Mouse (Mus musculus) liver, adult 2 months (tissue): ENCODE results near the gene Tmub1. TPM values are rescaled to one million over a fixed set of nuclear protein-coding genes. Genes with fewer than 3 reads are reported as not detected.

ENCODE experiments used
- DNase-seq: peaks from one replicate; pipeline ENCODE4 v3.0.0-alpha.2; 2011; ENCODE audit warnings: low read depth, low spot score; ENCODE audit errors: extremely low read depth
- H3K27ac ChIP-seq: fragments of 200-500 bp; replicated peaks from 2 replicates; pipeline ENCODE4 v1.5.1; 2012; ENCODE audit warnings: low read depth, mild to moderate bottlenecking, control low read depth, inconsistent platforms, low read length; ENCODE audit not compliant: insufficient read depth
- H3K27me3 ChIP-seq: fragments of 200-500 bp; 2 replicates; pipeline ENCODE4 v1.6.1; 2012; ENCODE audit warnings: mild to moderate bottlenecking, moderate library complexity, low read length, inconsistent platforms; ENCODE audit not compliant: control insufficient read depth, insufficient read depth
- H3K36me3 ChIP-seq: fragments of 200-500 bp; 2 replicates; pipeline ENCODE4 v1.6.1; 2012; ENCODE audit warnings: low read length, inconsistent platforms; ENCODE audit not compliant: control insufficient read depth, insufficient read depth
- H3K4me1 ChIP-seq: fragments of 200-500 bp; 2 replicates; pipeline ENCODE4 v1.6.1; 2011; ENCODE audit warnings: low read length; ENCODE audit not compliant: control insufficient read depth, insufficient read depth
- H3K4me3 ChIP-seq: fragments of 200-500 bp; 2 replicates; pipeline ENCODE4 v1.5.1; 2011; ENCODE audit warnings: low read depth, mild to moderate bottlenecking, control low read depth, low read length, moderate library complexity; ENCODE audit not compliant: insufficient read depth
- H3K79me2 ChIP-seq: fragments of 200-500 bp; 2 replicates; pipeline ENCODE4 v1.6.1; 2012; ENCODE audit warnings: inconsistent platforms, mild to moderate bottlenecking, low read length, moderate library complexity; ENCODE audit not compliant: control insufficient read depth, insufficient read depth
- H3K9ac ChIP-seq: fragments of 200-500 bp; 2 replicates; pipeline ENCODE4 v1.6.1; 2012; ENCODE audit warnings: low read depth, mild to moderate bottlenecking, control low read depth, inconsistent platforms, low read length
- CTCF ChIP-seq: fragments of 200-500 bp; IDR thresholded peaks from 2 replicates; pipeline ENCODE4 v1.5.1; 2011; ENCODE audit warnings: low read depth, low read length, control low read depth
- POLR2A ChIP-seq: fragments of 200-500 bp; IDR thresholded peaks from 2 replicates; pipeline ENCODE4 v1.6.1; 2011; ENCODE audit warnings: low read length, control low read depth; ENCODE audit not compliant: insufficient read depth; ENCODE audit errors: extremely low read depth
- WGBS: fragments of 180-500 bp; shearing (Covaris S2); methylation state at CpG from one replicate; pipeline ENCODE4 v1.1.7; 2018; 5-methylcytosine and 5-hydroxymethylcytosine counted together
- polyA plus RNA-seq: library from polyadenylated mRNA; depleted of rRNA; stranded (reverse); fragments of >200 nt; gene quantifications from 2 replicates; pipeline ENCODE4 v1.2.3, GENCODE M21; 2012
- total RNA-seq: library from RNA; depleted of rRNA; stranded (reverse); fragments of >200 nt; gene quantifications from 2 replicates; pipeline ENCODE4 v1.2.3, GENCODE M21; 2014

Tmub1 gene
- total and polyA plus RNA-seq, 2 experiments, result 5.2 to 30.7 TPM

DNA sequence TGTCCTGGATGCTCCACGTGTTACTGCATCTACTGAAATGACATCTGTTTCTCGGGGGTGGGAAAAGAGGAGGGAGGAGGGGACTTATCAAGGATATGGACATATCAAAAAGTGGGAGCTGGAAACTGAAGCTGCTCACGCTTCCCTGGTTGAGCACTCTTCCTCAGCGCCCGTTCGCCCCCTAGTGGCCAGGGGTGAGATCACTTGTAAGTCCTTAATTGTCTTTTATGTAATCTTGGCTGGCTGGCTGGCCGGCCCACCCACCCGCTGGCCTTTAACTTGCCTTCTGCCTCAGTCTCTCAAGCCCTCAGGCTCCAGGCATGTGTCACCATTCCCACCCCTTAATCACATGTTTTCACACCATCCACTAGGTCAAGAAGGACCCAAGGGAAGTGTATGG lies 38.4 kb upstream of the Tmub1 start:
- no peaks in the 10 kb centered on the region for H3K79me2 ChIP-seq
- H3K9ac ChIP-seq, result no peak overlapping the region
- DNase-seq, result peak; percentile 59
- H3K27me3 ChIP-seq, result no peaks in the 10 kb centered on the region
- H3K27ac ChIP-seq, result no peak overlapping the region
- 7% methylated on average over 8 of the region's 8 CpGs for WGBS
- TF ChIP-seq POLR2A (no peak), CTCF (peak; percentile 94)
- peaks cover 8% of the 10 kb centered on the region for H3K36me3 ChIP-seq
- peaks cover 10% of the 10 kb centered on the region for H3K4me1 ChIP-seq
- no peak overlapping the region for H3K4me3 ChIP-seq

DNA sequence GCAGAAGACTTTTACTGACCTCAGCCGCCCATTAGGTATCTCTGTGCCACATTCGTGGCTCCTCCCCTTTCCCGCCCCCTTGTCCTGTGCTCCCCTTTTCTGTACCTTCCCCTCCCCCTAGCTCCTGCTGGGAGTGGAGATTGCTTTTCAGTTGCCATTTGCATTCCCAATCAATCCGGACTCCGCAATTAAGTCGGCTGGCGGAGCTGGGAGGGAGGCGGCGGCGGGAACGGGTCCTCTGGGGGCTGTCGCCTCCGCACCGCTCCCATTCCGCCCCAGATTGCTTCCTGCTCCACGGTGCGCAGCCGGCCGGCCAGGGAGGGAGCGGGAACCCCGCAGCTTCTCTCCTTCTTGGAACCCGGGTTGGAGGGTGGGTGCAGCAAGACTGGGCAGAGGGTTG lies 37.3 kb upstream of the Tmub1 start:
- peaks cover 3% of the 10 kb centered on the region for H3K36me3 ChIP-seq
- peaks cover 10% of the 10 kb centered on the region for H3K4me1 ChIP-seq
- 43% methylated on average over 22 of the region's 22 CpGs for WGBS
- H3K79me2 ChIP-seq, result no peaks in the 10 kb centered on the region
- H3K9ac ChIP-seq, result peak overlapping the region; percentile 23; the same call in 1 of the 2 replicates
- no peak overlapping the region for H3K4me3 ChIP-seq
- no peak overlapping the region for H3K27ac ChIP-seq
- no peaks in the 10 kb centered on the region for H3K27me3 ChIP-seq
- peak; percentile 59 for DNase-seq
- TF ChIP-seq CTCF (no peak), POLR2A (no peak)

DNA sequence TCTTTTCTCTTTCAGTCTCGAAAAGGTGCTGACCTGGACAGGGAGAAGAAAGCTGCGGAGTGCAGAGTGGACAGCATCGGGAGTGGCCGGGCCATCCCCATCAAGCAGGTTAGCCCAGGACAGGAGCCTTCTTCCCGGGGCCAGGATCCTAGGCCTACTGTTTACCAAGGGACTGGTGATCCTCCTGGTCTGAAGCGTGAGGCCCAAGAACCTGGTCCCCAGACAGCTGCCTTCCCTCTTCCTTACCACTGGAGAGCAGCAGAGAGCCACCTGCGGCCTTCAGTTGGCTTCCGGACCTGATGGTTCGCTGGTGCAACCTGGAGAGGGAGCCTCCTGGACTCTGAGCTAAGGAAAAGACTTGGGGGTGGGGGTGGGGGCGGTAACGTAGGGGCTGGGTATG lies 35.7 kb upstream of the Tmub1 start:
- H3K27ac ChIP-seq, result peak overlapping the region; percentile 84
- peak; percentile 72 for DNase-seq
- H3K27me3 ChIP-seq, result no peaks in the 10 kb centered on the region
- H3K4me1 ChIP-seq, result peaks cover 10% of the 10 kb centered on the region
- no peaks in the 10 kb centered on the region; the same call in 1 of the 2 replicates for H3K36me3 ChIP-seq
- WGBS, result 13% methylated on average over 11 of the region's 11 CpGs
- peak overlapping the region; percentile 42 for H3K4me3 ChIP-seq
- H3K79me2 ChIP-seq, result no peaks in the 10 kb centered on the region
- H3K9ac ChIP-seq, result peak overlapping the region; percentile 54
- TF ChIP-seq CTCF (peak; percentile 93), POLR2A (no peak)

DNA sequence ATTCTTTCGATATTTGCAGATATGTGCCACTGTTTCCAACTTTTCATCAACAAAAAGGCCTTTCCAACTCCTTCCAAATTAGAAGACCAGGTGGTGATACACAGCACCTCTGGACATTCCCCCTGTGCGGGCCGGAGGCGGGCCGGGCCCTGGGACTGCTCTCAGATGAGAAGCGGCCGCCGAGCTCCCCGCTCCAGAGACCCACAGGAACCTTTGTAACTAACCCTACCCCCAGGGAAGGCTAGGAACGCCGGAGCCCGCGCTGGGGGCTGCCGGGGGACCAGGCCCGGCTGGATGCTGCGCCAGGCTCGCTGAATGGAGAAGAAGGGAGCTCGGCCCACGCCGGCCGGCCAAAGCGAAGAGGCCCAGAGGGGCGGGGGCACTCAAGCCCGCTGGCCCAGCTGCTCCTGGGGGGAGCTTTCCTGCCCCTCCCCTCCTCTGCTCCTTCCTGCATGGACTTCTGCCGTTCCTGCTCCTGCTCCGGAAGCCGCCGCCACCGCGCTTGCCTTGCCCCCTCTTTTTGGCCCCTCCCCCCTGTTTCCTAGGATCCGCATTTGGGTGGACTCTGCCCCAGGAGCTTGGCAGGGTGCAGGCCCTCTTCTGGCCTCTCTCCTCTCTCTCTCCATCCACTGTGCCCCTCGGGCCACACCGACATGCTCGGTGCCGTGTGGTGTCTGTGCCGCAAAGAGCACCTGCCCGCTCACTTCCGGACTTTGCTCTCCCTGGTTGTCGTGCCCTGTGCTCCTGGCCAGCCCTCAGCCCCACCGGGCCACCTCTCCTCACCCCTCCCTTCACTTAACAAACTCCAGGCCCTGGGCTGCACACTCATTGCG lies 34.8 kb upstream of the Tmub1 start:
- Histone ChIP-seq H3K79me2 (no peaks in the 10 kb centered on the region), H3K9ac (peak overlapping the region; percentile 54), H3K4me3 (peak overlapping the region; percentile 42; the same call in 1 of the 2 replicates), H3K4me1 (peaks cover 10% of the 10 kb centered on the region), H3K36me3 (no peaks in the 10 kb centered on the region; the same call in 1 of the 2 replicates), H3K27ac (peak overlapping the region; percentile 84), H3K27me3 (no peaks in the 10 kb centered on the region)
- WGBS, result 30% methylated on average over 41 of the region's 41 CpGs
- TF ChIP-seq CTCF, result no peak
- 0 out of 2 replicates have a peak, but pooled peaks have one; percentile 38 for TF ChIP-seq POLR2A
- peak; percentile 87 for DNase-seq

DNA sequence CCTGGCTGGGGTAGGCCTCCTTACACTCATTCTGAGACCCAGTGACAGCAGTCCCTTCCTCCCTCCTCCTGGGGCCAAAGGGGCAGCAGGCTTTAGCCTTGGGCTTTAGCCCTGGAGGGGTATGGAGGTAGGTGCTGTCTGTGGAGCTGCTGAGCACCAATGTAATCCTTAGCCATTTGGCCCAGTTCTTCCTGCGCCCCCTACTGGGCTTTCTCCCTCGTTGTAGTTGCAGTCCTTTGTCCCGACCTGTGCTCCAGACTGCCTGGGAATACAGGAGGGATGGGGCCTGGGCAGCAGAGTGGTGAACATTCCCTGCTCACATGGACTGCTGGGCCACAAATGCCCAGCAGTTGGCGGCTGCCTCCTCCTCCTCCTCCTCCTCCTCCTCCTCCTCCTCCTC lies 34.0 kb upstream of the Tmub1 start:
- peak; percentile 70 for DNase-seq
- no peak for TF ChIP-seq POLR2A
- peak; percentile 83 for TF ChIP-seq CTCF
- H3K9ac ChIP-seq, result no peak overlapping the region
- no peaks in the 10 kb centered on the region for H3K79me2 ChIP-seq
- H3K36me3 ChIP-seq, result no peaks in the 10 kb centered on the region; the same call in 1 of the 2 replicates
- H3K4me1 ChIP-seq, result peaks cover 10% of the 10 kb centered on the region
- WGBS, result 8% methylated on average over 3 of the region's 4 CpGs
- no peak overlapping the region for H3K27ac ChIP-seq
- no peak overlapping the region for H3K4me3 ChIP-seq
- H3K27me3 ChIP-seq, result no peaks in the 10 kb centered on the region

DNA sequence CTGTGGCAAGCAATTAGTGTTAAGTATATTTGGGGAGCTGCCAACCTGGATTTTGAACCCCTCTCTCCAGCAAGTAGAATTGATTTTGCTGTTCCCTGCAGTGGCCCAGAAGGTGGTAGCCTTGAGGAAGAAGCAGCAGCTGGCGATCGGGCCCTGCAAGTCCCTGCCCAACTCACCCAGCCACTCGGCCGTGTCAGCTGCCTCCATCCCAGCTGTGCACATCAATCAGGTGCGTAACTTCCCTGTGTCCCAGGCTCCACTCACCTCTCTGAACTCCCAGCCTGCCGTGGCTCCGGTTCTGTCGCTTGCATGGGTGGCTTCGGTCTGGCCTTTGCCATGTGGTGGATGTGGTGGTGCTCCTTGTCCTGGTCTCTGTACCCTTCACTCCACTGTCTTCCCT lies 30.3 kb upstream of the Tmub1 start:
- Histone ChIP-seq H3K36me3 (no peaks in the 10 kb centered on the region; the same call in 1 of the 2 replicates), H3K79me2 (peaks cover 25% of the 10 kb centered on the region), H3K27ac (no peak overlapping the region), H3K4me1 (peaks cover under 1% of the 10 kb centered on the region; the same call in 1 of the 2 replicates), H3K4me3 (no peak overlapping the region), H3K9ac (no peak overlapping the region), H3K27me3 (no peaks in the 10 kb centered on the region)
- DNase-seq, result no peak
- WGBS, result 98% methylated on average over 9 of the region's 9 CpGs
- TF ChIP-seq CTCF (no peak), POLR2A (no peak)
